Mouse (Mus musculus) heart, adult 8-10 months (tissue): ENCODE data around the gene Csrp1. TPM values are rescaled to one million over a fixed set of nuclear protein-coding genes. Genes with fewer than 3 reads are reported as not detected.

Source experiments
- DNase-seq: peaks from one replicate; pipeline ENCODE4 v3.0.0; 2022; ENCODE audit warnings: low spot score
- total RNA-seq, 4 experiments: library from RNA; stranded (reverse); gene quantifications; 2 replicates each; pipeline ENCODE4 v1.2.4; 2022

Gene Csrp1
- total RNA-seq, 4 experiments from 2014 or later, result 36.0 to 45.8 (median 40.9) TPM

DNA sequence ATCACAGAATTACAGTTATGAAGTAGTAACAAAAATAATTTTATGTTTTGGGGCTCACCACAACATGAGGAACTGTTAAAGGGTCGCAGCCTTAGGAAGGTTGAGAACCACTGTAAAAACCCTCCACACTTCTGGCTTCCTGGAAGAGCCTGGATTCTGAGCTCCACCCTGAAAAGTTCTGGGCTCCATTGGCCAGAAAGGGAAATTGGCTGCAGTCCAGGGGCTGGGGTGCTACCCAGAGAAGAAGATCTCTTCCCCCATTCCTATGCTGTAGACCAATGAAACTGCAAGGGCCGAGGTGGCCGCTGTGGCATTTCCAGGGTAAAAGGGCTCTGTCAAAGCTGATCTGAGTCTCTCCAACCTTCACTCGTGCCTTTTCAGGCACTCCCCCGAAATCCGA lies 21.8 kb upstream of the Csrp1 start:
- DNase-seq, result no peak

DNA sequence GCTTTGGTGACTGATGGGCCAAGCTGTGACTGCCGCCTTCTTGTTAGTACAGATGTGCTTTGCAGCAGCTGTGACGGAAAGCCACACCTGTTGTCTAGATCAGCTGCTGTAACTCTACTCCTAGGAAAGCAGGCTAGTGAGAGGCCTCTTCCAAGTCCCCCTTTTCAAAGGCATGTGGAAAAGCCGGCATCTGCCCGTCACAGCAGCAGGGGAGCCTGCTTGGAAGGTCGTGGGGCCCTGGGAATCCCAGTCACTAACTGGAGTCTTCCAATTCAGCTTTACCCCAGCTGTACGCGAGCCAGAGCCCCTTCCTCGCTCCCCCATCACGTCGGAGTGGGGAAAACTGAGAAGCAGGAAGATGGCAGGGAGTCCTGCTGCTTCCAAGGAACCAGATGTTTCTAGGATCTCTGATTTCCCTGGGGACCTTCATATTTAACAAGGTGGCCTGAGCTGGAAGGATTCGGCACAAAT lies 21.4 kb upstream of the Csrp1 start:
- no peak for DNase-seq

GRCm38 (mm10) chr1:135698996-135699705 lies 20.7 kb upstream of the Csrp1 start:
- DNase-seq, result peak; percentile 84

DNA sequence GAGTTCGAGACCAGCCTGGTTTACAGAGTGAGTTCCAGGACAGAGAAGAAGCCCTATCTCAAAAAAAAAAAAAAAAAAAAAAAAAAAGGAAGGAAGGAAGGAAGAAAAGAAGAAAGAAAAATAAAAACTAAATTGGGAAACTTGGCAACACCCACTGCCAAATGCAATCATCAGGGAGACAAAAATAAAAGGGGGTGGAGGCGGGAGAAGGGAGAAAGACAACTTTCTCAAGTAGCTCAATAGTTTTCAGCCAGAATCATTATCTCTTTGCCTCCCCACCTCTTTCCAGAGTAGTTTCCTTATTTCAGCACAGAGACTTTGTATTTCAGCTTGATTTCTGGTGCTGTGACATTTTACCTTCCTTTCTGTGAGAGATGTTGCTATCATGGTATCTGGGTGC lies 20.0 kb upstream of the Csrp1 start:
- no peak for DNase-seq

- peak; percentile 76 for DNase-seq
These were observed 19.3 kb upstream of the Csrp1 start for GRCm38 (mm10) chr1:135700605-135701004.

GRCm38 (mm10) chr1:135701314-135701713 lies 18.5 kb upstream of the Csrp1 start:
- DNase-seq, result no peak

- no peak for DNase-seq
These were observed 17.1 kb upstream of the Csrp1 start for GRCm38 (mm10) chr1:135702722-135703121.

DNA sequence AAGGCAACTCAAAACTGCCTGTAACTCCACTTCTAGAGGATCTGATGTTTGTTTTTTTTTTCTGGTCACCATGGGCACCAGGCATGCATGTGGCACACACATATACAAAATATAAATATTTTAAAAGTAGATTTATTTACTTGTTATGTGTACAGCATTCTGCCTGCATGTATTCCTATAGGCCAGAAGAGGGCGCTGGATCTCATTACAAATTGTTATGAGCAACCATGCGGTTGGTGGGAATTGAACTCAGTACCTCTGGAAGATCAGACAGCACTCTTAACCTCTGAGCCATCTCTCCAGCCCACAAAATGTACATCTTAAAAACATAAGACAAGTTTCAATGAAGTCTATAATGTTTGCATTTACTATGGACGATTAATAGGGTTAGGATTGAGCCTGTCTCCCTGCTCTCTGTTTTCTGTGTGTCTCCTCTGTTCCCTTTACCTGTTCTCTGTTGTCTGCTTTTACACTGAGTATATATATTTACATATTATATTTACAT lies 15.5 kb upstream of the Csrp1 start:
- no peak for DNase-seq

GRCm38 (mm10) chr1:135708369-135708768 lies 11.5 kb upstream of the Csrp1 start:
- DNase-seq, result no peak

DNA sequence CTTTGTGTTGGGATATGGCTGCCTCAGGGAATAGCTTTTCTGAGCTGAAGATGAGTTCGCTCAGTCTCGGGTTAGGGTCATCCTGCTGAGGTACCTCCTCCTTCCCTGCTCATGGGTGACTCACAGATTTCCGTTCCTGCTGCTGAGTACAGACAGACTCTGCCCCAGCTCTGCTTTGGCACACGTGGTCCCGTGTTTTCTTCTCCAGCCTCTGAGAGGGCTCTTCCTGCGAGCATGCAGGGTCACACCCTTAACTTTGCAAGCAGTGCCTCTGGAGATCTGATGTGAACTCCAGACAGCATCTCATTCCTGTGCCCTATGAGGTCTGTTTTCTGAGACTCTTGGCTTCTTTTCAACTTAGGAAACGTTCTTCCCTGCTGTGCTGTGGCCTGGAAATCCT lies 8.7 kb upstream of the Csrp1 start:
- DNase-seq, result no peak

- DNase-seq, result no peak
These were observed 5.6 kb upstream of the Csrp1 start for GRCm38 (mm10) chr1:135714028-135714815.

DNA sequence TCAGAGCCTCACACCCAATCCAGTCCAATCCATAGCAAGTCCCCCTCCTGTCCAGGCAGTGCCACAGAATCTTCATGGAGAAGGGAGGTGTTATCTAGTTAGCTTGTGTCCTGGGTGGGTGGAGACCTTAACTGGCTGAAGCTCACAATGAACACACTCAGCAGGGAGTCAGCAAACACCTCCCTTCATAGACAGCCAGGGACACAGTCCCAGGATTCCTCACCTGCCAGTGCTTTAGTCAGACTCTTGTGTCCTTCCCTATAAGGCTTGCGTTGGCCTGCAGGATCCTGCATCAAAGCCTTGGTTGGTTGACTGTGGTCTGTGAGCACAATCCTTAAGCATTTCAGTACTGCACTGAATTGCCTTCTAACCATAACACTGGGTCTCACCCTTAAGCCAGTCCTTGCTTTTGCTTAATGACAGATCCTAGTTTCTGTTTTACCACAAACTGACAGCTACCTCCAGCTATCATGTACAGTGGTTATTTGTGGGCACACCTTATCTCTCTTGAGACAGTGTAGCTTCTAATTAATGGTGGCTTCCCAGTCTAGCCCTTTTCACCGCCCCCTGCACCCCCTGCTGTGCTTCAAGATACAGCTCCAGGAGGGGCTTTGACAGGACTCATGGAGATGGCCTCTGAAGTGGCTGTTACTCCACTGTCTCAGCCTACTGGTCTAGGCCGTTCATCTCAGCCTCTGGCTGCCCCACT lies 4.8 kb upstream of the Csrp1 start:
- DNase-seq, result no peak

GRCm38 (mm10) chr1:135719486-135719885 lies 375 bp upstream of the Csrp1 start:
- peak; percentile 87 for DNase-seq

DNA sequence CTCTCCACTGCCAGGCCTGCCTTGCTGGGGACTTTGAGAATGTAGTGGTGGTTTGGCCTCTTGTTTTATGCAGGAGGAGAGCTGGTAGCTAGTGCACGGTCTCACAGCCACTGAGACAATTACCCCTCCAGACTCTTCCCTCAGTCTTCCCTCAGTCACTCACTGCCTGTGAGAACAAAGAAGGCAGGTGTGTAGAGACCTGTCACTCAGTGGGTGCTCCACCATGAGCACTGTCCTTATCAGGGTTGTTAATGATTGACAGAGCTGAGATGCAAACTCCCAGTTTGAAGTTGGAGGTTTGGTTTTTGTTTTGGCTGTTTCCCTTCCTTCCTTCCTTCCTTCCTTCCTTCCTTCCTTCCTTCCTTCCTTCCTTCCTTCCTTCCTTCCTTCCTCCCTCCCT lies 3.2 kb downstream of the Csrp1 start:
- no peak for DNase-seq

GRCm38 (mm10) chr1:135724134-135724533 lies 4.3 kb downstream of the Csrp1 start:
- no peak for DNase-seq

GRCm38 (mm10) chr1:135725324-135725723 lies 5.5 kb downstream of the Csrp1 start:
- DNase-seq, result no peak

- DNase-seq, result peak; percentile 76
These were observed 6.1 kb downstream of the Csrp1 start for GRCm38 (mm10) chr1:135725936-135726335.

DNA sequence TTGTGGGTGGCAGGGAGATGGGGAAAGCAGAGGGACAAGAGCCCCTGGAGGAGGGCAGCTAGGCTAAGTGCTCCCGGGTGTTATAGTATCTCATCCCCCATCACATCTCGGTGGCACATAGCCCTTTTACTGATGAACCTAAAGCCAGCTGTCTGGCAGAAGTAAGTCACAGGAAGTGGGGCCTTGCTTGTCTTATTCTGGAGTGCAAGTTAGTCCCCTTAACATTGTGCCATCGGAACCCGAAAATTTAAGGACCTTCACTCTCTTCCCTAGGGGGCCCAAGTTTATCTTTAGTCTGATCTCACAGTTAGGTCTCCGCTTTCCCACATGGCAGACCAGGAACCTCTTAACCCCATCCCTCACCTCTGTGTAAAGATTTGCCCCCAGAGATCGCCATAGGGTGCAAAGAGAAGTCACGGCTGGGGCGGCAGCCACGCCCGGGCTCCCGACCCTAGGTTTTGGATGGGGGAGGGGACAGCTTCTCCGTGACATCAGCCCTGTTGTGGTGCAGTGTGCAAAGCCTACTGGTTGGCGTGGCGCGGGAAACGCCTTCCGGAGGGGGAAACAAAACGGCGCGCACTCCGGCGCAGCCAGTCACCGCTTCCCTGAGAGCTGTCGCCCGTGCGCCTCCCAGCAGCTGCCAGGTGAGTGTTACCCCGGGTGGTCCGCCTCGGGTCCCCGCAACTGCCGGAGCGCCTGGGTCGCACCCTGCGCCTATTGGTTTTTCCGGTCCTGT lies 8.9 kb downstream of the Csrp1 start:
- peak; percentile 89 for DNase-seq

DNA sequence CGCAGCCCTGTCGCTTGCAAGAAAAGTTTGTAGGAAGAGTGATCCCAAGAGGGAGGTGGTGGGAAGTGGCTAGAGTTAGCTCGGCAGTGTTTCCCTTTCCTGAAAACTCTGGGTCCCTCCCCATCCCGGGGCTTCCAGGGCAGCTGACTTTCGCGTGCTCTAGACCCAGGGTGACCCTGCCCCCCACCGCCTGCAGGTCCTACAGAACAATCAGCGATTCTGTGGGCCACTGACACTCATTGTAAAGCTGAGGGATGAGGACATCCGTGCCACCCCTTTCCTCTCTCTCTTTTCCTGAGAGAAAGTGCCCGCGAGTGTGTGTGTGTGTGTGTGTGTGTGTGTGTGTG lies 9.5 kb downstream of the Csrp1 start:
- no peak for DNase-seq

DNA sequence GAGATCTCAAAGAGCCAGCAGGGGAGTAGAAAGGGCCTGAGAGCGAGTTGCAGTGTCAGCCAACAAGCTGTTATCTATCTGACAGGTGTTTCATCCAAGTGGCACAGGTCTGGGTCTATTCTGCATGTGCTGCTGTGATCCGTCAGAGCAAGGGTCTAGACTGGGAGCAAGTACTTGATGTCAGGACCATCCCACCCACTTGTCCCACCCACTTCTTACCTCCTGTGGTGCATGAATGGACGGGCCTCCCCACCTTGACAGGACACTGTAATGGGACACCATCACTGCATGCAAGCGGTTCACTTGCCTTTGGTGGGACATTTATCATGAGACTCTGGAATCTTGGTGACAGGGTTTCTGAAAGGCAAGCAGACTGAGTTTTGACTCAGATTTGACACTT lies 10.0 kb downstream of the Csrp1 start:
- no peak for DNase-seq

GRCm38 (mm10) chr1:135730296-135730695 lies 10.4 kb downstream of the Csrp1 start:
- DNase-seq, result no peak

DNA sequence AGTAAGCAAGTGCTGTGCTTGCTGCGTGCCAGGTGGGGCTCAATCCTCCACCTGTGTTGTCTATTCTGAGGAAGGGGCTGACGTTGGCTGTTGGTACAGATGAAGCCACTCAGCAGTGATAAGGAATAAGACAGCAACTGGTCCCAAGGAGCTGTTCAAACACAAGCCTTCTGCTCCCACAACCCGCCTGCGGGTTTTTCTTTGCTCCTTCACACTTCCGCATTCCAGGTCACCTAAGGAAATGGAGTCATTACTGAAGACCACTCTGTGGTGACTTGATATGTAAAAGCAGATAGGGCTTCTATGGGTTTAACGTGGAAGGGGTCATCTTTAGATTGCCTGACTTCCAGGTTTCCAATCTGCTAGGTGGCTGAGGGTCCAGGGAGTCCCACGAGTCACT lies 11.5 kb downstream of the Csrp1 start:
- no peak for DNase-seq
